8 mouse cellular contexts compared by ENCODE assay signal in the genomic region with DNA sequence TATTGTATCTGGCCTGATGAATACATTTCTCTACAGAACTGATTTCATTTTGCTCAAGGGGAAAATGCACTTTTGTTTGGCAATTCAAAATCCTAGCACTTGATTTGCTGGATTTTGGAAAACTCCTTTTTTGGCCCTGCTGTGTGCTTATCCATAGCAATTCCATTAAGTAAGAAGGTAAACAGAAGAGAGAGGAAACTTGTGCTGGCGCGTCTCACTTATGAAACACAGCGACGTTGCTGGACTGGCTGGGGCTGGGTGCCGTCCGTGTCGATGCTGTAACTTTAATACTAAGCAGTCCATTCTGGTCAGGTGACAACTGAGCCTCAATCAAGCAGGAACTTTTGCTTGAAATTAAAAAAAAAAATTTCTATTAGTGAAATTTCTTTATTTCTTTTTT. TPM values are rescaled to one million over a fixed set of nuclear protein-coding genes. Genes with fewer than 3 reads are reported as not detected.
DNase-seq lines count a peak whose midpoint lies in the region; TF ChIP-seq lines count a peak whose summit lies in the region.

No protein-coding gene starts in this region.

- intact Hi-C loops in gastrocnemius, adult 2 months (cut with DNase I) = loop anchor here (5.0 to 10.0 kb wide), 4 partner anchors 435 to 1203 kb away; no protein-coding TSS in a partner anchor

- peak overlapping the region; percentile 80 for H3K27ac ChIP-seq in gastrocnemius, adult 2 months

- no peak for TF ChIP-seq CTCF in gastrocnemius, adult 2 months (IDR thresholded peaks at IDR 0.05)

- DNase-seq in gastrocnemius, adult 2 months = peak; percentile 61
- DNase-seq in gastrocnemius, postnatal 10 days = no peak
- peak; percentile 67 for DNase-seq in NIH3T3 (ENCODE audit: low read depth)
- peak; percentile 69 to 71 for DNase-seq in heart, adult 18-20 months
- peak; percentile 73 to 78 for DNase-seq in lung, adult 18-20 months
- no peak for DNase-seq in right cerebral cortex, postnatal 10 days (ENCODE audit: low spot score in 2 of 2)
- DNase-seq in right cerebral cortex, postnatal 4 days = no peak
- DNase-seq in thymus, adult 18-20 months = no peak

- peak overlapping the region; percentile 46 for H3K4me3 ChIP-seq in gastrocnemius, adult 2 months

RNA-seq across cellular contexts. Expression of a gene that starts 8.6 kb away (rescaled TPM):
- total RNA-seq in gastrocnemius, adult 2 months (2021) = 10 to 100 TPM; 23.9 to 34.5 TPM
- 10 to 100 TPM; 33.5 to 36.5 TPM for total RNA-seq in gastrocnemius, postnatal 10 days (2021)
- total RNA-seq in heart, adult 18-20 months (2021) = 10 to 100 TPM; 64.8 to 69.7 TPM

Comparison
In these comparisons a context has a peak if more than half of its experiments do, and no peak if none do; other contexts are left out.
1. DNase-seq: peak in gastrocnemius, adult 2 months (single experiment), NIH3T3 (single experiment), heart, adult 18-20 months (2 of 2) and lung, adult 18-20 months (2 of 2); none in gastrocnemius, postnatal 10 days (single experiment), right cerebral cortex, postnatal 10 days (0 of 2), right cerebral cortex, postnatal 4 days (single experiment) and thymus, adult 18-20 months (0 of 2).